Mouse (Mus musculus) bone marrow, adult 2 months (tissue): Measurements from ENCODE around the gene Qpctl.

Experiments used
- CTCF ChIP-seq: fragments of 200-500 bp; IDR thresholded peaks from 2 replicates; pipeline ENCODE4 v1.5.1; 2011; ENCODE audit warnings: low read length, control low read depth; ENCODE audit not compliant: control insufficient read depth, insufficient read depth
- POLR2A ChIP-seq: fragments of 200-500 bp; IDR thresholded peaks from 2 replicates; pipeline ENCODE4 v1.6.1; 2011; ENCODE audit warnings: low read depth, mild to moderate bottlenecking, control low read depth, low read length, borderline replicate concordance; ENCODE audit not compliant: control insufficient read depth

GRCm38 (mm10) chr7:19160115-19160514, 11.0 kb upstream of the Qpctl start:
- no peak for TF ChIP-seq POLR2A
- no peak for TF ChIP-seq CTCF
